Mouse (Mus musculus): ENCODE data around the gene Naa20.
A peak's percentile ranks its signal among the peaks of the same experiment; 100 is the strongest.

GRCm38 (mm10) chr2:145884913-145885785 is 16.8 kb upstream of the Naa20 start:
- TF ChIP-seq CTCF (IDR thresholded peaks at IDR 0.05) (no peak), EP300 (IDR thresholded peaks at IDR 0.05) (peak; percentile 43)

Measured in lung, postnatal 0 days (tissue).